Mouse (Mus musculus): ENCODE measurements around the gene Ncbp1. TPM values are rescaled to one million over a fixed set of nuclear protein-coding genes. Genes with fewer than 3 reads are reported as not detected.
A peak's percentile ranks its signal among the peaks of the same experiment; 100 is the strongest.

Ncbp1 gene
- 65.6 and 66.8 TPM in 2 replicates for polyA plus RNA-seq (2015; fragmentation: Nextera tagmentation; extraction: Ambion mirVana)

GRCm38 (mm10) chr4:46138287-46139222, at the start of gene Ncbp1, which contains the start of gene Tstd2:
Gene Ncbp1, plus strand, starts transcription at chr4:46138613.
Gene Tstd2, minus strand, starts transcription at chr4:46138694.
- WGBS = under 1% methylated on average over 90 of the region's 90 CpGs
- Histone ChIP-seq H3K36me3 (no peaks in the 10 kb centered on the region), H3K9me3 (no peaks in the 10 kb centered on the region), H3K9ac (peak within 1 kb of the TSS; percentile 82), H3K27ac (peak within 1 kb of the TSS; percentile 99), H3K27me3 (replicated peaks) (no peaks in the 10 kb centered on the region), H3K4me2 (replicated peaks) (peak within 1 kb of the TSS; percentile 69), H3K4me3 (replicated peaks) (peak within 1 kb of the TSS; percentile 76), H3K4me1 (replicated peaks) (peaks cover 10% of the 10 kb centered on the region; the same call in 1 of the 2 replicates)
- peak; percentile 96 for ATAC-seq

- no peak overlapping the region for H3K4me2 ChIP-seq (replicated peaks)
- no peaks in the 10 kb centered on the region for H3K4me1 ChIP-seq (replicated peaks)
- no peak overlapping the region for H3K4me3 ChIP-seq (replicated peaks)
- no peaks in the 10 kb centered on the region for H3K9me3 ChIP-seq
- H3K27ac ChIP-seq = no peak overlapping the region
- no peaks in the 10 kb centered on the region for H3K36me3 ChIP-seq
- 93% methylated on average over 14 of the region's 14 CpGs for WGBS
- H3K9ac ChIP-seq = no peak overlapping the region
- ATAC-seq = no peak
- no peaks in the 10 kb centered on the region for H3K27me3 ChIP-seq (replicated peaks)
These were observed 48.8 kb upstream of the Ncbp1 start for GRCm38 (mm10) chr4:46089524-46090125.

GRCm38 (mm10) chr4:46092429-46093076, 45.9 kb upstream of the Ncbp1 start:
- Histone ChIP-seq H3K36me3 (no peaks in the 10 kb centered on the region), H3K9me3 (no peaks in the 10 kb centered on the region), H3K9ac (no peak overlapping the region), H3K27ac (no peak overlapping the region), H3K4me2 (replicated peaks) (no peak overlapping the region), H3K4me1 (replicated peaks) (no peaks in the 10 kb centered on the region), H3K27me3 (replicated peaks) (no peaks in the 10 kb centered on the region), H3K4me3 (replicated peaks) (no peak overlapping the region)
- no peak for ATAC-seq
- WGBS = 77% methylated on average over 5 of the region's 5 CpGs

GRCm38 (mm10) chr4:46094916-46095825, 43.2 kb upstream of the Ncbp1 start:
- H3K9ac ChIP-seq = no peak overlapping the region
- H3K4me2 ChIP-seq (replicated peaks) = no peak overlapping the region
- H3K9me3 ChIP-seq = no peaks in the 10 kb centered on the region
- H3K4me3 ChIP-seq (replicated peaks) = no peak overlapping the region
- no peaks in the 10 kb centered on the region for H3K36me3 ChIP-seq
- 72% methylated on average over 15 of the region's 15 CpGs for WGBS
- H3K4me1 ChIP-seq (replicated peaks) = no peaks in the 10 kb centered on the region
- no peak overlapping the region for H3K27ac ChIP-seq
- no peaks in the 10 kb centered on the region for H3K27me3 ChIP-seq (replicated peaks)
- no peak for ATAC-seq

- Histone ChIP-seq H3K9ac (no peak overlapping the region), H3K27ac (no peak overlapping the region), H3K36me3 (no peaks in the 10 kb centered on the region), H3K4me3 (replicated peaks) (no peak overlapping the region), H3K4me1 (replicated peaks) (peaks cover under 1% of the 10 kb centered on the region; the same call in 1 of the 2 replicates), H3K27me3 (replicated peaks) (no peaks in the 10 kb centered on the region), H3K9me3 (no peaks in the 10 kb centered on the region), H3K4me2 (replicated peaks) (no peak overlapping the region)
- WGBS = 97% methylated on average over 3 of the region's 3 CpGs
- ATAC-seq = no peak
These were observed 42.6 kb upstream of the Ncbp1 start for GRCm38 (mm10) chr4:46095826-46096159.

GRCm38 (mm10) chr4:46096546-46096945, 41.9 kb upstream of the Ncbp1 start:
- Histone ChIP-seq H3K27me3 (replicated peaks) (no peaks in the 10 kb centered on the region), H3K9ac (no peak overlapping the region), H3K27ac (no peak overlapping the region), H3K4me1 (replicated peaks) (peaks cover 4% of the 10 kb centered on the region; the same call in 1 of the 2 replicates), H3K4me3 (replicated peaks) (no peak overlapping the region), H3K4me2 (replicated peaks) (no peak overlapping the region), H3K36me3 (no peaks in the 10 kb centered on the region), H3K9me3 (no peaks in the 10 kb centered on the region)
- no peak for ATAC-seq
- 84% methylated on average over 7 of the region's 7 CpGs for WGBS

GRCm38 (mm10) chr4:46097591-46097990, 40.8 kb upstream of the Ncbp1 start:
- ATAC-seq = no peak
- 93% methylated on average over 2 of the region's 2 CpGs for WGBS
- no peak overlapping the region for H3K27ac ChIP-seq
- H3K9me3 ChIP-seq = no peaks in the 10 kb centered on the region
- no peaks in the 10 kb centered on the region for H3K27me3 ChIP-seq (replicated peaks)
- no peak overlapping the region for H3K4me2 ChIP-seq (replicated peaks)
- H3K4me3 ChIP-seq (replicated peaks) = no peak overlapping the region
- H3K4me1 ChIP-seq (replicated peaks) = peaks cover 4% of the 10 kb centered on the region; the same call in 1 of the 2 replicates
- H3K36me3 ChIP-seq = no peaks in the 10 kb centered on the region
- no peak overlapping the region for H3K9ac ChIP-seq

GRCm38 (mm10) chr4:46099132-46099531, 39.3 kb upstream of the Ncbp1 start:
- H3K36me3 ChIP-seq = no peaks in the 10 kb centered on the region
- no peak overlapping the region for H3K27ac ChIP-seq
- no peak overlapping the region for H3K4me2 ChIP-seq (replicated peaks)
- no peaks in the 10 kb centered on the region for H3K9me3 ChIP-seq
- peaks cover 4% of the 10 kb centered on the region; the same call in 1 of the 2 replicates for H3K4me1 ChIP-seq (replicated peaks)
- H3K4me3 ChIP-seq (replicated peaks) = no peak overlapping the region
- no peak for ATAC-seq
- no peaks in the 10 kb centered on the region for H3K27me3 ChIP-seq (replicated peaks)
- 72% methylated on average over 9 of the region's 9 CpGs for WGBS
- H3K9ac ChIP-seq = no peak overlapping the region

GRCm38 (mm10) chr4:46100539-46100938, 37.9 kb upstream of the Ncbp1 start:
- Histone ChIP-seq H3K27ac (no peak overlapping the region), H3K9ac (no peak overlapping the region), H3K36me3 (no peaks in the 10 kb centered on the region), H3K4me2 (replicated peaks) (no peak overlapping the region), H3K4me3 (replicated peaks) (no peak overlapping the region), H3K4me1 (replicated peaks) (peaks cover 4% of the 10 kb centered on the region; the same call in 1 of the 2 replicates), H3K27me3 (replicated peaks) (no peaks in the 10 kb centered on the region), H3K9me3 (no peaks in the 10 kb centered on the region)
- no peak for ATAC-seq
- WGBS = 37% methylated on average over 7 of the region's 7 CpGs

GRCm38 (mm10) chr4:46101211-46101711, 37.2 kb upstream of the Ncbp1 start:
- peak; percentile 34; the same call in 1 of the 2 replicates for ATAC-seq
- Histone ChIP-seq H3K27ac (no peak overlapping the region), H3K36me3 (no peaks in the 10 kb centered on the region), H3K9me3 (no peaks in the 10 kb centered on the region), H3K27me3 (replicated peaks) (no peaks in the 10 kb centered on the region), H3K4me2 (replicated peaks) (no peak overlapping the region), H3K4me1 (replicated peaks) (peaks cover 4% of the 10 kb centered on the region; the same call in 1 of the 2 replicates), H3K9ac (no peak overlapping the region), H3K4me3 (replicated peaks) (no peak overlapping the region)
- WGBS = 13% methylated on average over 14 of the region's 14 CpGs

GRCm38 (mm10) chr4:46102078-46102769, 36.2 kb upstream of the Ncbp1 start:
- Histone ChIP-seq H3K27ac (no peak overlapping the region), H3K9ac (no peak overlapping the region), H3K4me3 (replicated peaks) (no peak overlapping the region), H3K36me3 (no peaks in the 10 kb centered on the region), H3K27me3 (replicated peaks) (no peaks in the 10 kb centered on the region), H3K4me2 (replicated peaks) (no peak overlapping the region), H3K9me3 (no peaks in the 10 kb centered on the region), H3K4me1 (replicated peaks) (peaks cover 4% of the 10 kb centered on the region; the same call in 1 of the 2 replicates)
- ATAC-seq = no peak
- 89% methylated on average over 10 of the region's 10 CpGs for WGBS
